Mouse (Mus musculus) frontal cortex, postnatal 14 days (tissue): Measurements from ENCODE around the gene Ptbp3.
A peak's percentile ranks its signal among the peaks of the same experiment; 100 is the strongest.

Experiments used
- DNase-seq, 2 experiments: peaks; one replicate each; pipeline ENCODE4 v3.0.0; 2022; ENCODE audit warnings: low spot score in 2 of 2

Gene Ptbp3

DNA sequence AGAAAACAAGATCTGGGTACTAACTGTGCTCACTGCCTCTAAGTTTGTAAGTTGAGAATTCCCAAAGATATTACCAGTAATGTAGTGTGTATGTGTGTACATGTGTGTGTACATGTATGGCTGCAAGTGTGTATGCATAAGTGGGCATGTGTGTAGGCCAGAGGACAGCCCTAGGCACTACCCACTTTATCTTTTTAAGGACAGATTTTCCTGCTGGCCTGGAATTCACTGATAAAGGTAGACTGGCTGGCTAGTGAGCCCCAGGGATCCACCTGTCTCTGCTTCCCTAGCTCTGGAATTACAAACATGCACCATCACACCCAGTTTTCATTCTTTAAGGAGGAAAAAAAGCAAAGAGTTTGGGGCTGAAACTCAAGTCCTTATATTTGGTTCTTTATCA lies 6.0 kb upstream of the Ptbp3 start:
- no peak for DNase-seq

DNA sequence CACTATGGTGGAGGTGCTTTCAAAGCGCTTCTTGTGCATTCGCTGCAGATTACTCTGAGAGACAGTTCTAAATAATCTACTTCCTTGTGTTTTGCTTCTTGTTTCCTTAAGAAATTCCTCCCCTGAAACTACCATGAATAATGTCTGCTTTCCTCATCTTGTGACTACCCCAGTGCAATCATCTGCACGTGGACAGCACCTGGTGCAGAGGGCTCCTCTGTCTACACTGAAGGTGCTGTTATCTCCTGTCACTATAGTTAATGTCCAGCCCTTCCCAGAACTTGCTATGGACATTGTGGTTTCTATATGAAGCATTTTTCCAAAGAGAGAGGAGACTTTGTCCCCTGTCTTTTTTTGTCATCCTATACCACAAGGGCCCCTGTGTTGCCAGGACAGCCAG lies 4.4 kb upstream of the Ptbp3 start:
- no peak for DNase-seq

GRCm38 (mm10) chr4:59552835-59553234 lies 3.7 kb upstream of the Ptbp3 start:
- DNase-seq = no peak

DNA sequence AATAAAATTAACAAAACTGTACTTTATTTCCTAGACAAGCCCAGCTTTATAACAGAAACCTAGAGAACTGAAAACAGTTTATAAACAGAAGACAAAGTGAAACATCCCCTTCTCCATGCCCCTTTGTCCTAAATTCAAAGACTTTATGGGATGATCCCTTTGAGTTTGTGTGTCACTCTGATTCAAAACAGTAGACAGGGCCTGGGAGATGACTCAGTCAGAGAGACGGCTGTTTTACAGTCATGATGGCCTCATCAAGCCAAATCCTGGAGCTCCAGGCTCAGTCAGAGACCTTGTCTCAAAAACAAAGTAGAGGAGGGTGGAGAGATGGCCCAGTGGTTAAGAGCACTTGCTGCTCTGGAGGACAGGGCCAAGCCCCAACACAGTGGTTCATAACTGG lies 2.7 kb upstream of the Ptbp3 start:
- no peak for DNase-seq

DNA sequence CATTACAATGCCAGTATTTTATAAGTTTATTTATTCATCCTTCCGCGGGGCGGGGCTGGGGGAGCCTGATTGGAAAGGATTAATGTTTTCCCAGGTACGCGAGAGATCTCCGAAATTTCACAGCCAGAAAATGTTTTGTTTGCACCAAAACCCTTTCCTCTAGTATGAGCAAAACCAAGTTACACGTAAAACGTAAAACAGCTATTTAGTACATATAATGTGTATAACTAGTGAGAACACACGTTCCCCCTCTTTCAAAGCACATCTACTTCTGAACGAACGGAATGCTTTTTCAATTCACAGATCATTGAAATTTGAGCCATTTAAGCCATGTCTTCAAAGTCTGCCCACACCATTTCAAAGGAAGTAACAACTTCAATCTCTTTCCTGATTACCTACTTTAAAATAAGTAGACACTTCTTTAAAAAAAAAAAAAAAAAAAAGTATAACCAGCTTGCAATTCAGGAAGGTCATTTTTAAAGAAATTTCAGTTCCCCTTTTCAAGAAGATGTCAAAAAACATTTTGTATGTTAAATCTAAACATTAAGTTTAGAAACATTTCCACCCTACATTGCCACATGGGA lies 905 bp upstream of the Ptbp3 start:
- DNase-seq = no peak

- peak; percentile 36 to 42 for DNase-seq
Observed at GRCm38 (mm10) chr4:59548560-59549174, 497 bp downstream of the Ptbp3 start.

- no peak for DNase-seq
Observed at GRCm38 (mm10) chr4:59548011-59548559, 1.1 kb downstream of the Ptbp3 start.

DNA sequence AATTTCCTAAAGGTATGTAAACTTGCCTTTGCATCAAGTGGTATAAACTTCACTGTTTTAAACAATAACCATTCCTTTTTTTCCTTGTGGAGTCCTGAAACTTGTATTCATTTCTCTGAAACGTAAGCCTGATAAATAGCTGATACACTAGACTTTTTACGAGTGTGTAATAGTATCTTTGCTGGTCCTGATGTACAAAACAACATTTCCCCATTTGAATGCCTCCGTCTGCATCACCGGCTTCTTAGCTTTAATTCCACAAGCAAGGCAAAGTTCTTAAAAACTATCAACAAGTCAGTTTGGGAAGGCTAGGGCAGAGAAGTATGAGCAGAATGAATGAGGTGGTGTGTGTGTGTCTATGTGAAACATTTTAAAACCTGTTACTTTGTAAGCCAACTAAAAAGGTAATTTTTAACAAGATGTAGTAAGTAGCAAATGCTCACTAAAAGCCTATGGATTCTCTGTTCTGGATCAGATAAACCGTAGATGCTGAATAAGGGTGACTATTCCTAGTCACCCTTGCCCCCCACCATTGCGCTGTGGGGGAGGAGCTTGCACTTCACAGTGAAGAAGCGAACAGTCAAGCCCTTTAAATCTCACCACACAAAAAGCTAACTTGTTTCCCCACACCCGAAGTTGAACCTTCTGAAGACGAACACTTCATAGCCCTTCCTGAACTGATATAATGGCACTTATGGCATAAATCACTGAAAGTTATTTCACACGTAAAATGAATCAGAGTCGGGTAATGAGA lies 1.9 kb downstream of the Ptbp3 start:
- DNase-seq = no peak

DNA sequence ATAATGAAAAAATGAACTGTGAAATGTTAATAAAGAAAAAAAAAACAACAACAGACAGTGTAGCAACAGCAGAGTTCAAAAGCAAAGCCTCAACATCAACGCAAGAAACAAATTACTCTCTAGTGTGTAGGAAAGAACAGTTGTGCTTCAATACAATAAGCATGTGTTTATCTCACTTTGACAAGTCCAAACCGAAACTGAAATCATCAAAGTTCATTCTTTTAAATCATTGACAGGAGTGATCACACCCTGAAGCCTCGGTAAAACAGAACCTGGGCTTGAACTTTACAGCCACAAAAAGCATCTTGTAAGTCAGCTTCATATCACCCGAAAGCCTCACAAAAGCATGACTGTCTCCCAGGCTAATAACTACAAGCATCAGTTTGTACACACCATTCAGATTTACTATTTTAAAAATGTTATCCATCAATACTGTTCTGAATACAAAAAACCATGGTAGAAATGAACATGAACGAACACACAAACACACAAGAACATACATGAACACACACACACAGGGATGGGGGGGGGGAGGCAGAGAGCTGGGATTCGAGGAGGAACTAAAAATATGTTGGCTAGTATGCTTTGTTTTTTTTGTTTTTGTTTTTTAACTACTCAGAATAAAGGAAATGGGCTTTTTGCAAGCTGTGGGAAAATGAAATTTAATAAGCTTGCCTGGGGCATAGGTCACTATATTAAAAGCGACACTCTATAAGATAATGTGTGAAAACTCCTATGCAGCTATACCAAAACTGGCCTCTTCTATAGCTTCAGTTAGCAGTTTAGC lies 2.7 kb downstream of the Ptbp3 start:
- no peak for DNase-seq

- DNase-seq = no peak
Observed at GRCm38 (mm10) chr4:59544654-59545053, 4.5 kb downstream of the Ptbp3 start.

DNA sequence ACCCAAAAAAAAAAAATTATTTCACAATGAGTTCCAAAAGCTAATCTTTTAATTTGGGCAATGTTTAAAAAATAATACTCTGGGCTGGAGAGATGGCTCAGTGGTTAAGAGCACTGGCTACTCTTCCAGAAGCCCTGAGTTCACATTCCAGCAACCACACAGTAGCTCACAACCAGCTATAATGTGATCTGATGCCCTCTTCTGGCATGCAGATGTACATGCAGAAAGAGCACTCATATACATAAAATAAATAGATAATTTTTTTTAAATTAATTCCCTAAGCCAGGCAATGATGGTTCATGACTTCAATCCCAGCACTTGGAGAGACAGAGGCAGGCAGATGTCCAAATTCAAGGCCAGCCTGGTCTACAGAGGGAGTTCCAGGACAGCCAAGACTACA lies 6.2 kb downstream of the Ptbp3 start:
- no peak for DNase-seq

DNA sequence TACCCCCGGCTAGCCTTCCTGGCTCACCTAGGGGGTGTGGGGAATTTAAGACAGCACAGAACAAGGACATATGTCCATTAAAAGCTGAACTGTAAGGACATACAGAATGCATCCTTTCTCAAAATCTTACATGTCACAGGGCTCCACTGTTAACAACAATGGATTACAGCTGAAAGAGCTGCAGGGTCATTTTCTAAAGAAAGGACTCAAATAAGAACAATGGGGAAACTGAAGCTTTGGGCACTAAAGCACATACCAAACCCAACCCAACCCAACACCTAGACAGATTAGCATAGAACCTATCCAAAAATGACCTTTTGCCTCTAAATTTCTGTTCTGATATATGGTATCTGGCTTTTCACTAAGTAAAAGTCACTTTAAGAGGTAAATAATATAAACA lies 12.9 kb downstream of the Ptbp3 start:
- no peak for DNase-seq

DNA sequence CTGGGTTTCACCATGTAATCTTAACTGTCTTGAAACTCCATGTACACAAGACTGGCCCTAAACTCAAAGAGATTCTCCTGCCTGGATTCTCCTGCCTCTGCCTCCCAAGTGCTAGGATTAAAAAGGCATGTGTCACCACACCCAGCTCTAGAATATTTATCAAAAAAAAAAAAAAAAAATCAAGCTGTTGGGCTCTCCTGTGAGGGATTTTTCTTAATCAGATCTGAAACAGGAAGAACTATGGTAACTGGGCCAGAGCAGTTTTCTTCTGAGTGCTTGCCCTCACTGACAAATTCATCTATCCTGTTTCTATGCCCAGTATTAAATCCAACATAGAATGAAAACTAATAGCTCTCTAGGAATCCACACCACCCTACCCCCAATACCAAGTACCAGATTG lies 13.5 kb downstream of the Ptbp3 start:
- DNase-seq = no peak

GRCm38 (mm10) chr4:59533268-59533667 lies 15.9 kb downstream of the Ptbp3 start:
- no peak for DNase-seq

DNA sequence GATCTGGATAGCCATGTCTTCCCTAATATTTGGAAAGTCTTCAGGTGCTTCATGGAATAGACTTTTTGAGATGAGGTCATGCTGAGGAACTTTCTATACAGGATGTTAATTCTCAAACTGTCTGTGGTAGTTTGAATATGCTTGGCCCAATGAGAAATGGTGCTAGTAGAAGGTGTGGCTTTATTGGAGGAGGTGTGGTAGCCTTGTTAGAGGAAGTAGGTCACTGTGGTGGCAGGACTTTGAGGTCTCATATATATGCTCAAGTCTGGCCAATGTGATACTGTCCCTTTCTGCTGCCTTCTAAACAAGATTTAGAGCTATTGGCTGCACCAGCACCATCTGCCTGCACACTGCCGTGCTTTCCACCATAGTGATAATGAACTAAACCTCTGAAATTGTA lies 18.0 kb downstream of the Ptbp3 start:
- no peak for DNase-seq

GRCm38 (mm10) chr4:59527470-59527869 lies 21.7 kb downstream of the Ptbp3 start:
- no peak for DNase-seq

GRCm38 (mm10) chr4:59526728-59527127 lies 22.4 kb downstream of the Ptbp3 start:
- no peak for DNase-seq

DNA sequence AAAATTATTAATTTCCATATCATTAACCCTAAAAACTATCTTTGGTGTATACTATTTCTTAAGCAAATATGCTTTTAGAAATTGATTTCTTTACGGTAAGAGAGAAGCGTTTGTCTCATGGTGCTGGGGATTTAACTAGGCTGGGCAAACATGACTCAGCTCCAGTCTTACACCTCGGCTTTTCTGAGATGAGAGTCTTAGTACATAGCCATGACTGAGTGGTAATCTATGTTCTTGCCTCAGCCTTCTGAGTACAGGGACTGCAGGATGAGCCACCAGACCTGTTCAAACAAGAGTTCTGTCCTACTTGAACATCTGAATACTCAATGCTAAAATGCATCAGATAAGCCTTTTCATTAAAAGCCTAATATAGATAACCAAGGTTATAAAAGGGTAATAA lies 24.3 kb downstream of the Ptbp3 start:
- no peak for DNase-seq

DNA sequence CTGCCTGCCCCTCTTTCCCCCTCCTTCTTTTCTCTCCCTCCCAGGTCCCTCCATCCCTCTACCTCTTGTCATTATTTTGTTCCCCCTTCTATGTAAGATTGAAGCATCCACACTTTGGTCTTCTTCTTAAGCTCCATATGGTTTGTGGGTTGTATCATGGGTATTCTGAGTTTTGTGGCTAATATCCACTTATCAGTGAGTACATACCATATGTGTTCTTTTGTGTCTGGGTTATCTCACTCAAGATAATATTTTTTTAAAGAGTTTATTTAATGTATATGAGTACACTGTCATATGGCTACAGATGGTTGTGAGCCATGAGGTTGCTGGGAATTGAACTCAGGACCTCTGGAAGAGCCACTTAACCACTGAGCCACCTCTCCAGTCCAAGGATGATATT lies 38.8 kb downstream of the Ptbp3 start:
- no peak for DNase-seq

DNA sequence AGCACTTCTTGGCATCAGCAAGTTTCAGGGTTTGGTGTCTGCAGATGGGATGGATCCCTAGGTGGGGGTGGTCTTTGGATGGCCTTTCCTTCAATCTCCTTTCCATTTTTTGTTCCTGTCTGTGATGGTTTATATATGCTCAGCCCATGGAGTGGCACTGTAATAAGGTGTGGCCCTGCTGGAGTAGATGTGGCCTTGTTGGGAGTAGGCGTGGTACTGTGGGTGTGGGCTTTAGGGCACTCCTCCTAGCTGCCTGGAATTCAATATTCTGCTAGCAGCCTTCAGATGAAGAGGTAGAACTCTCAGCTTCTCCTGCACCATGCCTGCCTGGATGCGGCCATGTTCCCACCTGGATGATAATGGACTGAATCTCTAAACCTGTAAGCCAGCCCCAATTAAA lies 39.6 kb downstream of the Ptbp3 start:
- no peak for DNase-seq

GRCm38 (mm10) chr4:59507766-59508165 lies 41.4 kb downstream of the Ptbp3 start:
- no peak for DNase-seq

- no peak for DNase-seq
Observed at GRCm38 (mm10) chr4:59506704-59507103, 42.5 kb downstream of the Ptbp3 start.
